Mouse (Mus musculus): ENCODE measurements around the gene Hlf. TPM values are rescaled to one million over a fixed set of nuclear protein-coding genes. Genes with fewer than 3 reads are reported as not detected.
A peak's percentile ranks its signal among the peaks of the same experiment; 100 is the strongest.

Gene Hlf
- polyA plus RNA-seq, 1 experiment from 2014 or later, result 1.2 TPM

GRCm38 (mm10) chr11:90398850-90399249, 8.2 kb upstream of the Hlf start:
- 38% methylated on average over 6 of the region's 6 CpGs for WGBS
- no peak for ATAC-seq (ENCODE audit: insufficient number of reproducible peaks, insufficient read depth, low FRiP score, low read depth)
- H3K36me3 ChIP-seq (ENCODE audit: control insufficient read depth, insufficient read depth, low read length), result no peaks in the 10 kb centered on the region
- no peaks in the 10 kb centered on the region for H3K27me3 ChIP-seq (ENCODE audit: control insufficient read depth, insufficient read depth, low read length)
- no peak overlapping the region for H3K27ac ChIP-seq (ENCODE audit: low read length)
- H3K4me3 ChIP-seq (ENCODE audit: low read depth, low read length), result no peak overlapping the region
- H3K9me3 ChIP-seq (ENCODE audit: control insufficient read depth, low read depth, low read length), result no peaks in the 10 kb centered on the region
- H3K9ac ChIP-seq (replicated peaks; ENCODE audit: low read depth, low read length), result no peak overlapping the region
- no peak overlapping the region for H3K4me2 ChIP-seq (replicated peaks; ENCODE audit: low read depth, low read length)
- H3K4me1 ChIP-seq (ENCODE audit: control insufficient read depth, insufficient read depth, low read length), result peaks cover 5% of the 10 kb centered on the region; the same call in 1 of the 2 replicates

- no peak overlapping the region for H3K27ac ChIP-seq (ENCODE audit: low read length)
- ATAC-seq (ENCODE audit: insufficient number of reproducible peaks, insufficient read depth, low FRiP score, low read depth), result no peak
Measured at GRCm38 (mm10) chr11:90391271-90392185, 833 bp upstream of the Hlf start.

GRCm38 (mm10) chr11:90389902-90390816, 536 bp downstream of the Hlf start:
- H3K9ac ChIP-seq (replicated peaks; ENCODE audit: low read depth, low read length), result no peak overlapping the region; the same call in 1 of the 2 replicates
- H3K4me2 ChIP-seq (replicated peaks; ENCODE audit: low read depth, low read length), result peak overlapping the region; percentile 90
- WGBS, result under 1% methylated on average over 41 of the region's 41 CpGs
- no peaks in the 10 kb centered on the region for H3K36me3 ChIP-seq (ENCODE audit: control insufficient read depth, insufficient read depth, low read length)
- 0 out of 2 replicates have a peak, but pooled peaks cover 6% of the 10 kb centered on the region for H3K4me1 ChIP-seq (ENCODE audit: control insufficient read depth, insufficient read depth, low read length)
- peaks cover 6% of the 10 kb centered on the region for H3K27me3 ChIP-seq (ENCODE audit: control insufficient read depth, insufficient read depth, low read length)
- H3K27ac ChIP-seq (ENCODE audit: low read length), result no peak overlapping the region
- H3K4me3 ChIP-seq (ENCODE audit: low read depth, low read length), result peak overlapping the region; percentile 44
- ATAC-seq (ENCODE audit: insufficient number of reproducible peaks, insufficient read depth, low FRiP score, low read depth), result peak; percentile 43
- H3K9me3 ChIP-seq (ENCODE audit: control insufficient read depth, low read depth, low read length), result no peaks in the 10 kb centered on the region

More at GRCm38 (mm10) chr11:90391271-90392185, 833 bp upstream of the Hlf start:
- Histone ChIP-seq H3K9ac (replicated peaks; ENCODE audit: low read depth, low read length) (no peak overlapping the region), H3K27me3 (ENCODE audit: control insufficient read depth, insufficient read depth, low read length) (peaks cover 6% of the 10 kb centered on the region), H3K36me3 (ENCODE audit: control insufficient read depth, insufficient read depth, low read length) (no peaks in the 10 kb centered on the region), H3K9me3 (ENCODE audit: control insufficient read depth, low read depth, low read length) (no peaks in the 10 kb centered on the region), H3K4me3 (ENCODE audit: low read depth, low read length) (peak overlapping the region; percentile 44), H3K4me2 (replicated peaks; ENCODE audit: low read depth, low read length) (peak overlapping the region; percentile 90), H3K4me1 (ENCODE audit: control insufficient read depth, insufficient read depth, low read length) (0 out of 2 replicates have a peak, but pooled peaks cover 6% of the 10 kb centered on the region)
- 18% methylated on average over 14 of the region's 14 CpGs for WGBS

- H3K9me3 ChIP-seq (ENCODE audit: control insufficient read depth, low read depth, low read length), result no peaks in the 10 kb centered on the region
- ATAC-seq (ENCODE audit: insufficient number of reproducible peaks, insufficient read depth, low FRiP score, low read depth), result no peak; the same call in 1 of the 2 replicates
- WGBS, result under 1% methylated on average over 36 of the region's 36 CpGs
Measured at GRCm38 (mm10) chr11:90389174-90389901, 1.4 kb downstream of the Hlf start.

GRCm38 (mm10) chr11:90387501-90388440, 2.9 kb downstream of the Hlf start:
- H3K27ac ChIP-seq (ENCODE audit: low read length), result no peak overlapping the region
- H3K9me3 ChIP-seq (ENCODE audit: control insufficient read depth, low read depth, low read length), result no peaks in the 10 kb centered on the region
- no peak overlapping the region for H3K4me3 ChIP-seq (ENCODE audit: low read depth, low read length)
- no peak for ATAC-seq (ENCODE audit: insufficient number of reproducible peaks, insufficient read depth, low FRiP score, low read depth)
- WGBS, result 54% methylated on average over 32 of the region's 32 CpGs
- peaks cover 6% of the 10 kb centered on the region for H3K27me3 ChIP-seq (ENCODE audit: control insufficient read depth, insufficient read depth, low read length)
- no peaks in the 10 kb centered on the region for H3K36me3 ChIP-seq (ENCODE audit: control insufficient read depth, insufficient read depth, low read length)
- H3K9ac ChIP-seq (replicated peaks; ENCODE audit: low read depth, low read length), result no peak overlapping the region
- H3K4me2 ChIP-seq (replicated peaks; ENCODE audit: low read depth, low read length), result peak overlapping the region; percentile 90; the same call in 1 of the 2 replicates
- H3K4me1 ChIP-seq (ENCODE audit: control insufficient read depth, insufficient read depth, low read length), result 0 out of 2 replicates have a peak, but pooled peaks cover 6% of the 10 kb centered on the region

More at GRCm38 (mm10) chr11:90389174-90389901, 1.4 kb downstream of the Hlf start:
- H3K36me3 ChIP-seq (ENCODE audit: control insufficient read depth, insufficient read depth, low read length), result no peaks in the 10 kb centered on the region
- peaks cover 6% of the 10 kb centered on the region for H3K27me3 ChIP-seq (ENCODE audit: control insufficient read depth, insufficient read depth, low read length)
- H3K4me3 ChIP-seq (ENCODE audit: low read depth, low read length), result peak overlapping the region; percentile 44
- peak overlapping the region; percentile 90 for H3K4me2 ChIP-seq (replicated peaks; ENCODE audit: low read depth, low read length)
- H3K27ac ChIP-seq (ENCODE audit: low read length), result no peak overlapping the region
- 0 out of 2 replicates have a peak, but pooled peaks cover 6% of the 10 kb centered on the region for H3K4me1 ChIP-seq (ENCODE audit: control insufficient read depth, insufficient read depth, low read length)
- no peak overlapping the region; the same call in 1 of the 2 replicates for H3K9ac ChIP-seq (replicated peaks; ENCODE audit: low read depth, low read length)

GRCm38 (mm10) chr11:90382005-90382611, 8.6 kb downstream of the Hlf start:
- 0 out of 2 replicates have a peak overlapping the region, but pooled peaks have one; percentile 1 for H3K4me2 ChIP-seq (replicated peaks; ENCODE audit: low read depth, low read length)
- no peaks in the 10 kb centered on the region for H3K27me3 ChIP-seq (ENCODE audit: control insufficient read depth, insufficient read depth, low read length)
- peaks cover 9% of the 10 kb centered on the region; the same call in 1 of the 2 replicates for H3K4me1 ChIP-seq (ENCODE audit: control insufficient read depth, insufficient read depth, low read length)
- no peaks in the 10 kb centered on the region for H3K36me3 ChIP-seq (ENCODE audit: control insufficient read depth, insufficient read depth, low read length)
- peak; percentile 56; the same call in 1 of the 2 replicates for ATAC-seq (ENCODE audit: insufficient number of reproducible peaks, insufficient read depth, low FRiP score, low read depth)
- 15% methylated on average over 6 of the region's 6 CpGs for WGBS
- no peak overlapping the region for H3K9ac ChIP-seq (replicated peaks; ENCODE audit: low read depth, low read length)
- H3K27ac ChIP-seq (ENCODE audit: low read length), result no peak overlapping the region
- H3K4me3 ChIP-seq (ENCODE audit: low read depth, low read length), result no peak overlapping the region
- no peaks in the 10 kb centered on the region for H3K9me3 ChIP-seq (ENCODE audit: control insufficient read depth, low read depth, low read length)

- 0 out of 2 replicates have a peak, but pooled peaks have one; percentile 39 for ATAC-seq (ENCODE audit: insufficient number of reproducible peaks, insufficient read depth, low FRiP score, low read depth)
- WGBS, result 43% methylated on average over 5 of the region's 5 CpGs
- peaks cover 9% of the 10 kb centered on the region; the same call in 1 of the 2 replicates for H3K4me1 ChIP-seq (ENCODE audit: control insufficient read depth, insufficient read depth, low read length)
Measured at GRCm38 (mm10) chr11:90381113-90381512, 9.6 kb downstream of the Hlf start.

More at GRCm38 (mm10) chr11:90381113-90381512, 9.6 kb downstream of the Hlf start:
- H3K27me3 ChIP-seq (ENCODE audit: control insufficient read depth, insufficient read depth, low read length), result no peaks in the 10 kb centered on the region
- no peak overlapping the region for H3K4me3 ChIP-seq (ENCODE audit: low read depth, low read length)
- no peaks in the 10 kb centered on the region for H3K36me3 ChIP-seq (ENCODE audit: control insufficient read depth, insufficient read depth, low read length)
- H3K4me2 ChIP-seq (replicated peaks; ENCODE audit: low read depth, low read length), result no peak overlapping the region
- no peaks in the 10 kb centered on the region for H3K9me3 ChIP-seq (ENCODE audit: control insufficient read depth, low read depth, low read length)
- H3K27ac ChIP-seq (ENCODE audit: low read length), result no peak overlapping the region
- H3K9ac ChIP-seq (replicated peaks; ENCODE audit: low read depth, low read length), result no peak overlapping the region

Data from stomach, embryonic 14.5 days (tissue).